Comparison of ENCODE assay signal across 8 mouse cellular contexts in genomic region chr11:49653079-49653408, GRCm38 (mm10). TPM values are rescaled to one million over a fixed set of nuclear protein-coding genes. Genes with fewer than 3 reads are reported as not detected.
DNase-seq lines count a peak whose midpoint lies in the region; ATAC-seq and TF ChIP-seq lines count a peak whose summit lies in the region.

No protein-coding gene starts in this region.

- peak overlapping the region; percentile 12; the same call in 1 of the 2 replicates for H3K4me2 ChIP-seq in neural tube, embryonic 11.5 days (ENCODE audit: low read depth)
- peak overlapping the region; percentile 15 for H3K4me2 ChIP-seq in forebrain, embryonic 15.5 days (replicated peaks)
- peak overlapping the region; percentile 58 for H3K4me2 ChIP-seq in liver, embryonic 12.5 days
- peak overlapping the region; percentile 18; the same call in 1 of the 2 replicates for H3K4me2 ChIP-seq in stomach, postnatal 0 days (replicated peaks; ENCODE audit: low read depth)

- H3K9me3 ChIP-seq in neural tube, embryonic 11.5 days (ENCODE audit: control insufficient read depth, low read length): no peaks in the 10 kb centered on the region
- no peaks in the 10 kb centered on the region for H3K9me3 ChIP-seq in forebrain, embryonic 15.5 days
- no peaks in the 10 kb centered on the region for H3K9me3 ChIP-seq in liver, embryonic 12.5 days (replicated peaks)
- 0 out of 2 replicates have a peak, but pooled peaks cover 2% of the 10 kb centered on the region for H3K9me3 ChIP-seq in stomach, postnatal 0 days (ENCODE audit: control insufficient read depth, low read length)

- DNase-seq in neural tube, embryonic 11.5 days (ENCODE audit: low spot score): no peak
- DNase-seq in neural tube, embryonic 10.5 days (ENCODE audit: extremely low spot score, low spot score): no peak
- DNase-seq in stomach, postnatal 0 days (ENCODE audit: low spot score): no peak
- DNase-seq in spleen, adult 18-20 months: no peak
- DNase-seq in gastrocnemius, adult 18-20 months (ENCODE audit: low spot score): no peak
- DNase-seq in thymus, postnatal 25 days: no peak

- 0 out of 2 replicates have a peak, but pooled peaks cover 3% of the 10 kb centered on the region for H3K4me1 ChIP-seq in neural tube, embryonic 11.5 days (ENCODE audit: control insufficient read depth, insufficient read depth, low read length)
- 0 out of 2 replicates have a peak, but pooled peaks cover 3% of the 10 kb centered on the region for H3K4me1 ChIP-seq in forebrain, embryonic 15.5 days
- peaks cover 43% of the 10 kb centered on the region for H3K4me1 ChIP-seq in liver, embryonic 12.5 days
- H3K4me1 ChIP-seq in stomach, postnatal 0 days (replicated peaks; ENCODE audit: control insufficient read depth, insufficient read depth): no peaks in the 10 kb centered on the region

- H3K27ac ChIP-seq in neural tube, embryonic 11.5 days (ENCODE audit: low read depth, low read length): no peak overlapping the region
- H3K27ac ChIP-seq in forebrain, embryonic 15.5 days (replicated peaks): no peak overlapping the region
- 0 out of 2 replicates have a peak overlapping the region, but pooled peaks have one; percentile 38 for H3K27ac ChIP-seq in liver, embryonic 12.5 days
- no peak overlapping the region for H3K27ac ChIP-seq in stomach, postnatal 0 days (replicated peaks)

- 39% methylated on average over 11 of the region's 11 CpGs for WGBS in neural tube, embryonic 11.5 days
- 39% methylated on average over 11 of the region's 11 CpGs for WGBS in forebrain, embryonic 15.5 days
- WGBS in liver, embryonic 12.5 days (ENCODE audit: insufficient replicate concordance): 37% methylated on average over 11 of the region's 11 CpGs
- WGBS in stomach, postnatal 0 days: 30% methylated on average over 11 of the region's 11 CpGs

- TF ChIP-seq EP300 in stomach, postnatal 0 days (optimal IDR thresholded peaks at IDR 0.05): no peak

- no peaks in the 10 kb centered on the region for H3K36me3 ChIP-seq in neural tube, embryonic 11.5 days (ENCODE audit: control insufficient read depth, insufficient read depth, low read length)
- H3K36me3 ChIP-seq in forebrain, embryonic 15.5 days: no peaks in the 10 kb centered on the region
- H3K36me3 ChIP-seq in liver, embryonic 12.5 days: no peaks in the 10 kb centered on the region
- H3K36me3 ChIP-seq in stomach, postnatal 0 days (ENCODE audit: control insufficient read depth, insufficient read depth, low read length): no peaks in the 10 kb centered on the region

- no peak overlapping the region for H3K9ac ChIP-seq in neural tube, embryonic 11.5 days (ENCODE audit: low read length)
- no peak overlapping the region for H3K9ac ChIP-seq in forebrain, embryonic 15.5 days (replicated peaks)
- peak overlapping the region; percentile 24; the same call in 1 of the 2 replicates for H3K9ac ChIP-seq in liver, embryonic 12.5 days
- no peak overlapping the region for H3K9ac ChIP-seq in stomach, postnatal 0 days (ENCODE audit: low read length)

- peak; percentile 69; the same call in 1 of the 2 replicates for ATAC-seq in neural tube, embryonic 11.5 days (ENCODE audit: insufficient read depth, low FRiP score, low TSS enrichment)
- no peak; the same call in 1 of the 2 replicates for ATAC-seq in forebrain, embryonic 15.5 days (replicated peaks)
- 0 out of 2 replicates have a peak, but pooled peaks have one; percentile 11 for ATAC-seq in liver, embryonic 12.5 days
- ATAC-seq in stomach, postnatal 0 days (ENCODE audit: low FRiP score, low TSS enrichment): peak; percentile 68

- no peaks in the 10 kb centered on the region for H3K27me3 ChIP-seq in neural tube, embryonic 11.5 days (ENCODE audit: control insufficient read depth, insufficient read depth, low read length)
- H3K27me3 ChIP-seq in forebrain, embryonic 15.5 days: no peaks in the 10 kb centered on the region
- no peaks in the 10 kb centered on the region for H3K27me3 ChIP-seq in liver, embryonic 12.5 days (replicated peaks)
- H3K27me3 ChIP-seq in stomach, postnatal 0 days (ENCODE audit: control insufficient read depth, insufficient read depth, low read length): no peaks in the 10 kb centered on the region

- H3K4me3 ChIP-seq in neural tube, embryonic 11.5 days (ENCODE audit: low read depth, low read length): no peak overlapping the region
- no peak overlapping the region for H3K4me3 ChIP-seq in forebrain, embryonic 15.5 days
- H3K4me3 ChIP-seq in liver, embryonic 12.5 days: peak overlapping the region; percentile 8; the same call in 1 of the 2 replicates
- H3K4me3 ChIP-seq in stomach, postnatal 0 days (ENCODE audit: low read depth, low read length): no peak overlapping the region

- no peak for TF ChIP-seq CTCF in stomach, postnatal 0 days (IDR thresholded peaks at IDR 0.05; ENCODE audit: low read depth)

RNA-seq across cellular contexts. Expression of gene Scgb3a1, which starts 10.4 kb away (rescaled TPM):
- not detected in 2 replicates for polyA plus RNA-seq in neural tube, embryonic 11.5 days (2014; fragmentation: Nextera tagmentation; extraction: Ambion mirVana)
- not detected in 2 replicates for polyA plus RNA-seq in forebrain, embryonic 15.5 days (2015; fragmentation: Nextera tagmentation; extraction: Ambion mirVana)
- polyA plus RNA-seq in liver, embryonic 12.5 days (2016; fragmentation: Nextera tagmentation; extraction: Ambion mirVana): not detected in 2 replicates
- 3.6 and 3.9 TPM in 2 replicates for polyA plus RNA-seq in stomach, postnatal 0 days (2015; fragmentation: Nextera tagmentation; extraction: Ambion mirVana)
- total RNA-seq in gastrocnemius, adult 18-20 months (2021): not detected

RNA-seq across cellular contexts. Expression of gene Flt4, which starts 44.0 kb away (rescaled TPM):
- 4.9 TPM in 2 replicates for polyA plus RNA-seq in neural tube, embryonic 11.5 days (2014; fragmentation: Nextera tagmentation; extraction: Ambion mirVana)
- polyA plus RNA-seq in forebrain, embryonic 15.5 days (2015; fragmentation: Nextera tagmentation; extraction: Ambion mirVana): 1.4 TPM in 2 replicates
- 4.7 and 4.8 TPM in 2 replicates for polyA plus RNA-seq in liver, embryonic 12.5 days (2016; fragmentation: Nextera tagmentation; extraction: Ambion mirVana)
- 1.4 and 1.5 TPM in 2 replicates for polyA plus RNA-seq in stomach, postnatal 0 days (2015; fragmentation: Nextera tagmentation; extraction: Ambion mirVana)
- 1 to 10 TPM; 2.3 to 3.9 TPM for total RNA-seq in gastrocnemius, adult 18-20 months (2021)

RNA-seq across cellular contexts. Expression of gene Cnot6, which starts 59.5 kb away (rescaled TPM):
- polyA plus RNA-seq in neural tube, embryonic 11.5 days (2014; fragmentation: Nextera tagmentation; extraction: Ambion mirVana): 53.9 and 60.2 TPM in 2 replicates
- polyA plus RNA-seq in forebrain, embryonic 15.5 days (2015; fragmentation: Nextera tagmentation; extraction: Ambion mirVana): 69.9 and 78.7 TPM in 2 replicates
- polyA plus RNA-seq in liver, embryonic 12.5 days (2016; fragmentation: Nextera tagmentation; extraction: Ambion mirVana): 40.2 and 44.7 TPM in 2 replicates
- 29.1 and 29.6 TPM in 2 replicates for polyA plus RNA-seq in stomach, postnatal 0 days (2015; fragmentation: Nextera tagmentation; extraction: Ambion mirVana)
- 10 to 100 TPM; 10.4 to 10.7 TPM for total RNA-seq in gastrocnemius, adult 18-20 months (2021)
